28 mouse cellular contexts compared by ENCODE assay signal in genomic region chr17:47853760-47854159, GRCm38 (mm10). TPM values are rescaled to one million over a fixed set of nuclear protein-coding genes. Genes with fewer than 3 reads are reported as not detected.
A peak's percentile ranks its signal among the peaks of the same experiment; 100 is the strongest.
DNase-seq lines count a peak whose midpoint lies in the region; ATAC-seq and TF ChIP-seq lines count a peak whose summit lies in the region.
"Had no signal": no experiment of that assay in that cellular context is flagged by ENCODE, and none has a peak within 500 bp of the region (broad histone marks: within the 10 kb centered on the region; RNA-seq: fewer than 3 reads in every experiment).

No protein-coding gene starts in this region.

- DNase-seq in 416B (ENCODE audit: low read depth) (peak; percentile 78), Patski (ENCODE audit: low read depth, low spot score) (no peak)
- no peak for DNase-seq in thymus, postnatal 25 days
- no peak for DNase-seq in urinary bladder, postnatal 4 days (ENCODE audit: low spot score in 2 of 2)
- DNase-seq: cerebellum, adult 11-12 months; cerebellum, postnatal 14 days; gastrocnemius, postnatal 25 days; heart, postnatal 14 days; kidney, adult 11 months; kidney, postnatal 36 days; liver, embryonic 13.5 days; lung, adult 18-20 months; lung, postnatal 4 days; midbrain, embryonic 14.5 days; right cerebral cortex, postnatal 25 days; thymus, postnatal 36 days had no signal

- POLR2A ChIA-PET in Patski (lab: Charles Lee) = no interaction called here

- TF ChIP-seq CTCF in Patski (IDR thresholded peaks at IDR 0.05) = no peak

- H3K27me3 ChIP-seq in Patski = no peaks in the 10 kb centered on the region
- H3K27me3 ChIP-seq: embryonic facial prominence, embryonic 15.5 days; heart, embryonic 13.5 days; limb, embryonic 15.5 days; liver, embryonic 13.5 days; stomach, embryonic 15.5 days had no signal

- in situ Hi-C loops in Patski (cut with MboI; ENCODE audit: low pct_unique_long_range_greater_than_20kb) = no loop called here

- CTCF ChIA-PET in Patski (lab: Charles Lee) = interaction anchor here (1.0 to 1.3 kb wide), 2 partner anchors 60 to 102 kb away, joined by 3 read pairs; no protein-coding TSS in a partner anchor

- ATAC-seq in Patski = peak; percentile 68
- peak; percentile 87 for ATAC-seq in granulocyte monocyte progenitor cell, adult 5-6 weeks (replicated peaks; ENCODE audit: poor library complexity, severe bottlenecking)
- peak; percentile 87 for ATAC-seq in megakaryocyte progenitor cell, adult 5-6 weeks (replicated peaks; ENCODE audit: poor library complexity)
- no peak for ATAC-seq in inflammation-experienced regulatory T-cells, adult 6 months
- ATAC-seq: forebrain, embryonic 13.5 days; hindbrain, embryonic 16.5 days; lung, postnatal 0 days had no signal

RNA-seq across cellular contexts. Expression of gene Mdfi, which starts 19.3 kb away (rescaled TPM):
- not detected for polyA plus RNA-seq in Patski (2021)
- 3.7 and 5.5 TPM in 2 replicates for total RNA-seq in granulocyte monocyte progenitor cell, adult 5-6 weeks (2014; fragmentation: Nextera tagmentation)
- 2.7 and 4.9 TPM in 2 replicates for total RNA-seq in granulocyte monocyte progenitor cell, adult 5-6 weeks (2017)
- 2.9 and 4.1 TPM in 2 replicates for total RNA-seq in megakaryocyte progenitor cell, adult 5-6 weeks (2015)
- total RNA-seq in megakaryocyte progenitor cell, adult 5-6 weeks (2017) = 1.5 and 3.8 TPM in 2 replicates
- not detected for polyA plus RNA-seq in inflammation-experienced regulatory T-cells, adult 6 months (2017; shearing (Covaris generic))
- total RNA-seq: neutrophil, adult 5-6 weeks had no signal
- polyA plus RNA-seq: G1E had no signal
